Mouse (Mus musculus) duodenum, adult 2 months (tissue): ENCODE results near the gene Bcs1l. TPM values are rescaled to one million over a fixed set of nuclear protein-coding genes. Genes with fewer than 3 reads are reported as not detected.

Experiments
- polyA plus RNA-seq: library from polyadenylated mRNA; depleted of rRNA; stranded (reverse); fragments of >200 nt; gene quantifications from 2 replicates; pipeline ENCODE4 v1.2.3, GENCODE M21; 2012; ENCODE audit warnings: low replicate concordance; rRNA removed

Gene Bcs1l
- polyA plus RNA-seq: 5.4 and 7.4 TPM in 2 replicates

DNA sequence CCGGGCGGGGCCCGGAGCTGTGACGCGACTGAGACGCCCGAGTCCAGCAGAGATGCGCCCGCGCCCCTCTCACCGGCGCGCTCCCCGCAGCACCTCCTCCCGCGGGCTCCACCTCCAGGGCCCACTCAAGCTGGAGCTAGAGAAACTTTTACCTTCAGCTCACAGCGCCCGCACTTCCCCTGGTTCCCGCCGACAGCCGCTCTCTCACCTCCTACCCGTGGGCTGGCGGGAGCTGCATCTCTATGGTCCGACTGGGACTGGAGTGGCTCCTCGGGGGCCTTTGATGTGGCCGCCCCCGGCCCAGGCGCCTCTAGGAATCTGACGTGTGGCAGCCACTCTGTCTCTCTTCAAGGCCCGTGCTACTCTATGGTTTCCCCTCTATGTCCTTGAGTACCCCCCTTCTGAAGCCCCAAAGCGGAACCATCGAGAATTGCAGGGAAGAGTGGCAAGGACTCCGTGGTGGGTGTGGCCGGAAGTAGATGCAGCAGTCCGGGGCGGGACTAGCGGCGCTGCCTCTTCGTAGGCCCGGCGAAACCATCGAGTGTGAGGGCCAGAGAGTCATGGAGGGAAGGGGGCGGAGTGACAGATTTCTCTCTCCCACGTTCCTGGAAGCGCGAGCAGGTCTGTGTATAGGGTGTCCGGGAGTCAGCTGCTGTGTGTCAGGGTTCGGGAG, at the start of gene Bcs1l, which contains the start of gene Zfp142:
Bcs1l (plus strand) TSS at position 517 of the 673 bp plus-strand sequence.
Zfp142 (minus strand) TSS at position 474 of the 673 bp plus-strand sequence.

DNA sequence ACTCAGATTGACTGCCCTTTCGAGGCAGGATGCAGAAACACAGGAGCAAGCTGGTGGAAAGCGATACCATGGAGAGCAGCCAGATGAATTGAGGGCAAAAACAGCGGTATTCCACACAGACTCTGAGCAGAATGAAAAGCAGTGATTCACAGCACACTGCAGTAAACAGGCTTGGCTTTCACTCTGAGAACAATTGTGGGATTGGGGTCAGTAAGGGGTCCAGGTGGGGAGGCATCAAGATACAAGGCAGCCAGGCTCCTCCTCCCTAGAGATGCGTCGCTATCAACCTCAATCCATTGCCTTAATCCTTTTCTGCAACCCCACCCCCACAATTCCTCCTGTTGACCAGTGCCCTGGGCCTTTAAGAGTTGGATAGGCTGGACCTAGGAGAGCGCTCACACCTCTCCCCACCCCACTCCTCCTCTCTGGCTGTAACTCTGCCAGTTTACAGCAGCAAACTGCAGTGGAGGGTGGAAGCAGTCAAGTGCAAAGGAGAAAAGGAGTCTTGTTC, 45.6 kb upstream of the Bcs1l start, which contains the start of gene Plcd4:
Plcd4 (plus strand) TSS at position 438 of the 511 bp plus-strand sequence.

DNA sequence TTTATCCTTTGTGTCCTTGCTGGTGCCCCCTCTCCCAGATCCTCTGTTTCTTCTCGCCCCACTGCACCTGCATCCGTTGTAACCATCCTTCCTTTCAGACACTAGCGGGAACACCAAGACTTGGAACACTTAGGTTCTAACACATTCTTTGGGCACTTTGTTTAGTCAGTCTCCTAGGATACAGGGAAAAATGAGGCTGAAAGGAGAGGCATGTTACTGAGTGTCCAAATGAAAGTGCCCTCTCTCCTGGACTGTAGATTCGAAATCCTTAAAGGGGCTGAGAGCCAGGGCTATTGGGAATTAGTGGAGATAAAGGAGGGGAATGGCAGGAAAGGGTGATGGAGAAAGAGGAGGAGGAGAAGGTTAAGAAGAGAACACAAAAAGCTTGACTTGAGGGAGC, 43.9 kb upstream of the Bcs1l start, which contains the start of gene Usp37:
Usp37 (minus strand) TSS at position 101 of the 400 bp plus-strand sequence.

DNA sequence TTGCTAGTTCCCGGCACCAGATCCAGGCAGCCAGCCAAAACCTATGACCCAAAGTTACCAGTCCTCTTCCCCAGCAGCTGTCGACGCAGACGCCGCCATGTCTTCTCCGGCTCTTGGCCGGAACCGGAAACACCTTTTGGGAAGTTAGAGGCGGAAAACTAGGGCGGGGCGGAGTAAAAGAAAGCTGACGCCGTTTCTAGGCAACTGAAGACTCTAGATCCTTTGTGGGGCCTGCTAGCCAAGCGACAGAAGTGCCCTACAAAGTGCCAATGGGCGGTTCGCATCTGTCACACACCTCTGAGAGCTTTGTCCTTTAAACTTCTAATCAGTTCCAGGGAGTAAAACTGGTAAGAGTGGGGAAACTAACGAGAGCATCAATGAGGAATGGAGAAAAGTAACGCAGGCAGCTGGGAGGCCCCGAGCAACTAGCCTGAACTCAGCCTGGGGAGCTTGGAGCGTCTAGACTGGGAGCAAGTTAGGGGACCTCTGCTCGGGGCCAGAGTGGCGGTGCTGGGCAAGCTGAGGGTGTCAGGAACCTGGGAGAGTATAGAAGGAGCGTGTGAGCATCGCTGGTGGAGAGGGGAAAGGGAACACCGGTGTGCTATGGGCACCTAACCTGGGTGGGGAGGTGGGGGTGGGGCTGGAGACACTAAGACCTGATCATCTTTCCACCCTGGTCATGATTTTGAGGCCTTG, 13.3 kb downstream of the Bcs1l start, which contains the start of the genes Rnf25 and Stk36:
Rnf25 (minus strand) TSS at position 131 of the 696 bp plus-strand sequence.
Stk36 (plus strand) TSS at position 179 of the 696 bp plus-strand sequence.

Other genes starting within 250 kb of the Bcs1l start
- 0.18 and 0.21 TPM in 2 replicates for gene Catip, start 226.2 kb upstream of the Bcs1l start, polyA plus RNA-seq
- gene Slc11a1, start 213.1 kb upstream of the Bcs1l start, polyA plus RNA-seq: 15.9 and 20.9 TPM in 2 replicates
- 96.4 and 165 TPM in 2 replicates for gene Ctdsp1, start 196.8 kb upstream of the Bcs1l start, polyA plus RNA-seq
- 136 and 434 TPM in 2 replicates for gene Vil1, start 178.9 kb upstream of the Bcs1l start, polyA plus RNA-seq
- 11.3 and 13.8 TPM in 2 replicates for gene Cnot9, start 82.2 kb upstream of the Bcs1l start, polyA plus RNA-seq
- gene Plcd4, start 45.4 kb upstream of the Bcs1l start, polyA plus RNA-seq: 0.08 TPM in 1 of 2 replicates, not detected in the other
- gene Usp37, start 44.0 kb upstream of the Bcs1l start, polyA plus RNA-seq: 0.98 and 1.5 TPM in 2 replicates
- 5.8 and 7.8 TPM in 2 replicates for gene Zfp142, start within 50 bp of the Bcs1l start, polyA plus RNA-seq
- 16.9 and 18.9 TPM in 2 replicates for gene Rnf25, start 13.1 kb downstream of the Bcs1l start, polyA plus RNA-seq
- 0.85 and 1.4 TPM in 2 replicates for gene Stk36, start 13.2 kb downstream of the Bcs1l start, polyA plus RNA-seq
- 8.7 and 10.8 TPM in 2 replicates for gene Ttll4, start 73.5 kb downstream of the Bcs1l start, polyA plus RNA-seq
- 8.0 and 32.7 TPM in 2 replicates for gene Cyp27a1, start 125.3 kb downstream of the Bcs1l start, polyA plus RNA-seq
- 0.07 and 0.40 TPM in 2 replicates for gene Prkag3, start 160.9 kb downstream of the Bcs1l start, polyA plus RNA-seq
- gene Wnt6, start 183.6 kb downstream of the Bcs1l start, polyA plus RNA-seq: 2.5 and 11.0 TPM in 2 replicates
- 0.11 and 0.44 TPM in 2 replicates for gene Wnt10a, start 203.2 kb downstream of the Bcs1l start, polyA plus RNA-seq